Mouse (Mus musculus) liver, embryonic 16.5 days (tissue): Measurements from ENCODE around the gene Zfp202. TPM values are rescaled to one million over a fixed set of nuclear protein-coding genes. Genes with fewer than 3 reads are reported as not detected.
A peak's percentile ranks its signal among the peaks of the same experiment; 100 is the strongest.

Source experiments
- ATAC-seq: fragments of 200-750 bp; cut with Nextera tagmentation; 2 replicates; pipeline ENCODE4 v1.8.0; 2017; ENCODE audit warnings: low read depth, mild to moderate bottlenecking, moderate number of reproducible peaks, moderate library complexity
- H3K27ac ChIP-seq: fragments of 300-500 bp; sonication (generic); 2 replicates; pipeline ENCODE4 v1.5.1; 2014; ENCODE audit warnings: mild to moderate bottlenecking, low read length
- H3K27me3 ChIP-seq: fragments of 300-500 bp; sonication (generic); 2 replicates; pipeline ENCODE4 v1.6.1; 2014; ENCODE audit warnings: low read depth, low read length, mixed read lengths; ENCODE audit not compliant: control insufficient read depth, insufficient read depth
- H3K36me3 ChIP-seq: fragments of 300-500 bp; sonication (generic); 2 replicates; pipeline ENCODE4 v1.6.1; 2014; ENCODE audit warnings: mild to moderate bottlenecking; ENCODE audit not compliant: control insufficient read depth, insufficient read depth
- H3K4me1 ChIP-seq: fragments of 300-500 bp; sonication (generic); 2 replicates; pipeline ENCODE4 v1.6.1; 2014; ENCODE audit warnings: low read depth, low read length, mixed read lengths; ENCODE audit not compliant: control insufficient read depth
- H3K4me2 ChIP-seq: fragments of 300-500 bp; sonication (generic); 2 replicates; pipeline ENCODE4 v1.6.1; 2014; ENCODE audit warnings: low read depth, low read length, mixed read lengths
- H3K4me3 ChIP-seq: fragments of 300-500 bp; sonication (generic); 2 replicates; pipeline ENCODE4 v1.5.1; 2014; ENCODE audit warnings: low read depth, mild to moderate bottlenecking, low read length
- H3K9ac ChIP-seq: fragments of 300-500 bp; sonication (generic); 2 replicates; pipeline ENCODE4 v1.6.1; 2014; ENCODE audit warnings: low read depth, low read length
- H3K9me3 ChIP-seq: fragments of 300-500 bp; sonication (generic); replicated peaks from 2 replicates; pipeline ENCODE4 v1.6.1; 2016; ENCODE audit warnings: low read length; ENCODE audit not compliant: control insufficient read depth
- WGBS: fragments of 180-500 bp; shearing (Covaris S2); extraction: QIAGEN DNeasy Blood & Tissue Kit; methylation state at CpG from one replicate; pipeline ENCODE4 v1.1.7; 2014; ENCODE audit not compliant: insufficient replicate concordance; 5-methylcytosine and 5-hydroxymethylcytosine counted together
- polyA plus RNA-seq: library from polyadenylated mRNA; unstranded; fragments of >200 nt; fragmentation: Nextera tagmentation; extraction: Ambion mirVana; gene quantifications from 2 replicates; pipeline ENCODE4 v1.2.1, GENCODE M21; 2015

Zfp202 gene
- polyA plus RNA-seq, 1 experiment from 2014 or later: 0.79 TPM

DNA sequence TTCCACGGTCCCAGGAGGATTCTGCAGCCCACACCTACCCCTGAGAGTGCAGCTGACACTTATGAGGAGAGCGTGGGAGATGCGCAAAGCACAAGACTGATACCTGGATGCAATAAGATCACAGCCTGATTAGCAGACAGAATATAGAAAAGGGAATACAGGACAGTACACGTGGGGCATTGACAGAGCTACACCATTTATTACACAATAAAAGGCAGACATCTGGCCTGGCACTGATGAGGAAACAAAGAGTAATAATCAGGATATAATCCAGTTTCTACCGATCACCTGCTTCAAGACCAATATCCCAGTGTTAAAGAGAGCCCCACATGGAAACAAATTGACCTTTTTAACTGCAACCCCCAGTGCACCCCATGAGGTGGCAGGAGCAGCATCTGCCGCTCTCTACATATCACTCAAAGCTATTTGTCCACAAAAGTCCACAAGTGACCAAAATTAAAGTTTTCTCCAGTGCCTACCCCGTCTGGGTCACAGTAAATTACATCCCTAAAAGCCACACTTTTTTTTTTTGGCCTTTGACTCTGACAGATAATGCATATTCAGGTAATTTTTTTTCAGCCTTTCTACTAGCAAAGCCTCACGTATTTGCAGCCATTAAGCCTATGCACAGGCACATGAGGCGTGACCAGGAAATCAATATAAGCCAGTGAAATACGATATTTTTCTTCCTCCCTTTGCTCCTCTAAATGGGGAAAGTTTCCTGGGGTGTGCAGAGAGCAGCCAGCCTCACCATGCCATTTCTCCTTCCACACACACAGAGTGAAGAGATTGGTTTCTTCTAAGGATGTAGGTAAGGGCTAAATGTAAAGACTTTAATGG lies 42.3 kb downstream of the Zfp202 start:
- no peaks in the 10 kb centered on the region for H3K27me3 ChIP-seq
- 46% methylated on average over 10 of the region's 10 CpGs for WGBS

DNA sequence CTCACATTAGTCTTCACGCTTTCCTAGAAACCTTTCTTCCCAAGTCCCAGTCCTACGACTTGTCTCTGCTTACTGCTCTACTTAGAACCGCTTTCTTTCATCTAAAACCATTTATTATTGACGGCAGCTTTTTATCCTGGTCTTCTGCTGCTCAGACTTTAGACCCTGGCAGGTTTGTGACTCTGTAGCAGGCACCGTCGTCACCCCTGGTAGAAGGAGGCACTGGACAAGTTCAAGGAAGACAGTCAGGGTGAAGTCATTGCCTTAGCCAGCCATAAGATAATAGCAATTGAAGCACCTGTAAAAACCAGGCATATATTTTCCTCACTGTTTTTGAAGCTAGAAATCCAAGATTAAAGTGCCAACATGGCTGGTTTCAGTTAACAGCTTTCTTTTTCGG lies 43.1 kb downstream of the Zfp202 start:
- WGBS: 68% methylated on average over 7 of the region's 7 CpGs
- no peaks in the 10 kb centered on the region for H3K36me3 ChIP-seq
- no peak overlapping the region for H3K4me2 ChIP-seq
- H3K27me3 ChIP-seq: peaks cover 3% of the 10 kb centered on the region; the same call in 1 of the 2 replicates
- no peaks in the 10 kb centered on the region for H3K4me1 ChIP-seq
- no peak overlapping the region for H3K9ac ChIP-seq
- H3K27ac ChIP-seq: no peak overlapping the region
- no peak for ATAC-seq
- no peak overlapping the region for H3K4me3 ChIP-seq
- H3K9me3 ChIP-seq: no peaks in the 10 kb centered on the region

More for the DNA sequence above, 42.3 kb downstream of the Zfp202 start:
- H3K36me3 ChIP-seq: no peaks in the 10 kb centered on the region
- no peak for ATAC-seq
- H3K4me3 ChIP-seq: no peak overlapping the region
- no peak overlapping the region for H3K27ac ChIP-seq
- H3K9ac ChIP-seq: no peak overlapping the region
- H3K4me2 ChIP-seq: no peak overlapping the region
- no peaks in the 10 kb centered on the region for H3K4me1 ChIP-seq
- H3K9me3 ChIP-seq: no peaks in the 10 kb centered on the region

GRCm38 (mm10) chr9:40239749-40240148 lies 47.6 kb downstream of the Zfp202 start:
- Histone ChIP-seq H3K27me3 (peaks cover 12% of the 10 kb centered on the region; the same call in 1 of the 2 replicates), H3K4me3 (no peak overlapping the region), H3K9ac (no peak overlapping the region), H3K36me3 (no peaks in the 10 kb centered on the region), H3K4me2 (no peak overlapping the region), H3K27ac (no peak overlapping the region), H3K4me1 (no peaks in the 10 kb centered on the region), H3K9me3 (no peaks in the 10 kb centered on the region)
- ATAC-seq: no peak
- WGBS: 32% methylated on average over 4 of the region's 4 CpGs

GRCm38 (mm10) chr9:40240311-40240710 lies 48.2 kb downstream of the Zfp202 start:
- Histone ChIP-seq H3K9ac (no peak overlapping the region), H3K4me1 (no peaks in the 10 kb centered on the region), H3K4me2 (no peak overlapping the region), H3K27ac (no peak overlapping the region), H3K36me3 (no peaks in the 10 kb centered on the region), H3K4me3 (no peak overlapping the region), H3K9me3 (no peaks in the 10 kb centered on the region), H3K27me3 (peaks cover 12% of the 10 kb centered on the region; the same call in 1 of the 2 replicates)
- 22% methylated on average over 5 of the region's 5 CpGs for WGBS
- no peak for ATAC-seq

- H3K36me3 ChIP-seq: no peaks in the 10 kb centered on the region
- ATAC-seq: no peak
- peak overlapping the region; percentile 57 for H3K4me2 ChIP-seq
- peaks cover 12% of the 10 kb centered on the region; the same call in 1 of the 2 replicates for H3K27me3 ChIP-seq
- no peaks in the 10 kb centered on the region for H3K4me1 ChIP-seq
- H3K9ac ChIP-seq: no peak overlapping the region
- 1% methylated on average over 15 of the region's 15 CpGs for WGBS
- no peak overlapping the region for H3K27ac ChIP-seq
- H3K4me3 ChIP-seq: peak overlapping the region; percentile 36
- no peaks in the 10 kb centered on the region for H3K9me3 ChIP-seq
Measured at GRCm38 (mm10) chr9:40241223-40241801, 49.2 kb downstream of the Zfp202 start.

DNA sequence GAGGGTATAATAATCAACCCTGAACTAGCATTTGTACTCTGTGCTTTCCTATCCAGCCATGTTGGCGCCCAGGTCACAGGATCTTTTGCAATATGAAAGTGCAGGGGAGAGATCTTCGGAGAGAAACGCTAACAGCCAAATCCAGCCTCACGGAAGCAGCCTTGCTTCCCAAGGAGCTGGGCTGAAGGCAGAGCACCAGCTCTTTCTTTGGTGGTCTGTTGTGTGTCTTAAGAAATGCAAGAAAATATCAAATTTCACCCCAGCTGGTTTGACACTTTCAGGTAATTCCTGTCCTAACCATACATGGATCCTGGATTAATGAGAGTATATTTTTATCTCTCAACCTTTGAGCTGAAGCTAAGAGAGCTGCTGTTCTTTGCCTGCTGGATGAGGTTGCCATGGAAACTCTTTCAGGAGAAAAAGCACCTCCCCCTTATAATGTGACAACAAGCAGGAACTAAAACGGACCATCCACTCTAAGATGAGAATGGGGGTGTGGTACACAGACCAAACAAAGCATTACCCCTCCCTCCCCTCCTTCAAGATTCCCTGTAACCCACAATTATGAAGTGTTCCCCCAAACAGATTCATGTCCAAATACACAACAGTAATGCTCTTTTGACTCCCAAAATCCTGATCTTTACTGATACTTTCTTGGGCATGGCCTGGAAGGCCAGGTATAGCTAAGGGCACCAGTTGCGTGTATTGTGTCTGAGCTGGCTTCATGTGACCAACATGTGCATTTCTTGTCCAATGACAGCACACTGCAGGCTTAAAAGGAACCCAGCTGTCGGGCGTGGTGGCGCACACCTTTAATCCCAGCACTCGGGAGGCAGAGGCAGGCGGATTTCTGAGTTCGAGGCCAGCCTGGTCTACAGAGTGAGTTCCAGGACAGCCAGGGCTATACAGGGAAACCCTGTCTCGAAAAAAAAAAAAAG lies 50.1 kb downstream of the Zfp202 start:
- H3K4me3 ChIP-seq: peak overlapping the region; percentile 36
- no peak overlapping the region for H3K27ac ChIP-seq
- H3K9ac ChIP-seq: no peak overlapping the region
- H3K9me3 ChIP-seq: no peaks in the 10 kb centered on the region
- peaks cover 12% of the 10 kb centered on the region; the same call in 1 of the 2 replicates for H3K27me3 ChIP-seq
- 46% methylated on average over 13 of the region's 13 CpGs for WGBS
- no peak for ATAC-seq
- no peaks in the 10 kb centered on the region for H3K4me1 ChIP-seq
- no peaks in the 10 kb centered on the region for H3K36me3 ChIP-seq
- H3K4me2 ChIP-seq: peak overlapping the region; percentile 57

- H3K36me3 ChIP-seq: no peaks in the 10 kb centered on the region
- H3K9me3 ChIP-seq: no peaks in the 10 kb centered on the region
- H3K27me3 ChIP-seq: peaks cover 6% of the 10 kb centered on the region; the same call in 1 of the 2 replicates
- no peak for ATAC-seq
- no peak overlapping the region for H3K9ac ChIP-seq
- WGBS: 68% methylated on average over 9 of the region's 9 CpGs
- H3K27ac ChIP-seq: no peak overlapping the region
- no peak overlapping the region for H3K4me3 ChIP-seq
- no peaks in the 10 kb centered on the region for H3K4me1 ChIP-seq
- no peak overlapping the region for H3K4me2 ChIP-seq
Measured at GRCm38 (mm10) chr9:40245466-40245865, 53.4 kb downstream of the Zfp202 start.

- no peak for ATAC-seq
- H3K27me3 ChIP-seq: peaks cover 2% of the 10 kb centered on the region; the same call in 1 of the 2 replicates
- H3K36me3 ChIP-seq: no peaks in the 10 kb centered on the region
- H3K9me3 ChIP-seq: no peaks in the 10 kb centered on the region
- H3K27ac ChIP-seq: no peak overlapping the region
- H3K4me3 ChIP-seq: no peak overlapping the region
- no peak overlapping the region for H3K4me2 ChIP-seq
- no peaks in the 10 kb centered on the region for H3K4me1 ChIP-seq
- WGBS: 63% methylated on average over 7 of the region's 7 CpGs
- H3K9ac ChIP-seq: no peak overlapping the region
Measured at GRCm38 (mm10) chr9:40245974-40246665, 54.0 kb downstream of the Zfp202 start.
